Mouse (Mus musculus): Measurements from ENCODE around the gene Slc25a34. TPM values are rescaled to one million over a fixed set of nuclear protein-coding genes. Genes with fewer than 3 reads are reported as not detected.

The Slc25a34 gene
- total RNA-seq (2021), result 1 to 10 TPM; 3.9 to 4.1 TPM
- long read RNA-seq, experiment 1, partial matches to known transcripts, result 0 of 1 reads
- long read RNA-seq, experiment 1, other reads (novel, unspliced or antisense), result 0 of 1 reads
- long read RNA-seq, experiment 2, result 0 reads

GRCm38 (mm10) chr4:141623666-141624065, at the start of gene Slc25a34:
Gene Slc25a34, minus strand, starts transcription at chr4:141623821.
- DNase-seq (ENCODE audit: low spot score in 2 of 2), result no peak

GRCm38 (mm10) chr4:141672325-141672724, 48.7 kb upstream of the Slc25a34 start:
- DNase-seq (ENCODE audit: low spot score in 2 of 2), result no peak

GRCm38 (mm10) chr4:141671389-141671788, 47.8 kb upstream of the Slc25a34 start:
- no peak for DNase-seq (ENCODE audit: low spot score in 2 of 2)

- no peak for DNase-seq (ENCODE audit: low spot score in 2 of 2)
These were observed 46.5 kb upstream of the Slc25a34 start for GRCm38 (mm10) chr4:141669898-141670712.

GRCm38 (mm10) chr4:141664799-141665198, 41.2 kb upstream of the Slc25a34 start, which contains the start of gene Plekhm2:
Gene Plekhm2, minus strand, starts transcription at chr4:141664899.
- DNase-seq (ENCODE audit: low spot score in 2 of 2), result no peak

- peak; percentile 72 to 81 for DNase-seq (ENCODE audit: low spot score in 2 of 2)
These were observed 40.6 kb upstream of the Slc25a34 start for GRCm38 (mm10) chr4:141664011-141664745.

GRCm38 (mm10) chr4:141663122-141663931, 39.7 kb upstream of the Slc25a34 start:
- DNase-seq (ENCODE audit: low spot score in 2 of 2), result no peak

GRCm38 (mm10) chr4:141660884-141661283, 37.3 kb upstream of the Slc25a34 start:
- DNase-seq (ENCODE audit: low spot score in 2 of 2), result no peak

- DNase-seq (ENCODE audit: low spot score in 2 of 2), result no peak
These were observed 36.1 kb upstream of the Slc25a34 start for GRCm38 (mm10) chr4:141659739-141660138.

GRCm38 (mm10) chr4:141658846-141659484, 35.3 kb upstream of the Slc25a34 start:
- DNase-seq (ENCODE audit: low spot score in 2 of 2), result no peak

GRCm38 (mm10) chr4:141656932-141657331, 33.3 kb upstream of the Slc25a34 start:
- DNase-seq (ENCODE audit: low spot score in 2 of 2), result no peak

GRCm38 (mm10) chr4:141655908-141656608, 32.4 kb upstream of the Slc25a34 start:
- no peak for DNase-seq (ENCODE audit: low spot score in 2 of 2)

- no peak for DNase-seq (ENCODE audit: low spot score in 2 of 2)
These were observed 30.9 kb upstream of the Slc25a34 start for GRCm38 (mm10) chr4:141654509-141654908.

- DNase-seq (ENCODE audit: low spot score in 2 of 2), result no peak
These were observed 30.2 kb upstream of the Slc25a34 start for GRCm38 (mm10) chr4:141653813-141654212.

GRCm38 (mm10) chr4:141653044-141653443, 29.4 kb upstream of the Slc25a34 start:
- DNase-seq (ENCODE audit: low spot score in 2 of 2), result no peak

- DNase-seq (ENCODE audit: low spot score in 2 of 2), result no peak
These were observed 28.3 kb upstream of the Slc25a34 start for GRCm38 (mm10) chr4:141651944-141652343.

GRCm38 (mm10) chr4:141651286-141651685, 27.7 kb upstream of the Slc25a34 start:
- no peak for DNase-seq (ENCODE audit: low spot score in 2 of 2)

- no peak for DNase-seq (ENCODE audit: low spot score in 2 of 2)
These were observed 25.6 kb upstream of the Slc25a34 start for GRCm38 (mm10) chr4:141649244-141649643.

- DNase-seq (ENCODE audit: low spot score in 2 of 2), result no peak
These were observed 24.6 kb upstream of the Slc25a34 start for GRCm38 (mm10) chr4:141648262-141648661.

GRCm38 (mm10) chr4:141647187-141647586, 23.6 kb upstream of the Slc25a34 start:
- no peak for DNase-seq (ENCODE audit: low spot score in 2 of 2)

Data from left cerebral cortex, adult 18-20 months (tissue).